Mouse (Mus musculus) embryonic fibroblast, embryonic 13.5 days (primary cell): Measurements from ENCODE around the gene Btg2.

ENCODE experiments used
- CTCF ChIP-seq: IDR thresholded peaks from 2 replicates; pipeline ENCODE4 v1.5.1; 2011; ENCODE audit warnings: mild to moderate bottlenecking, control low read depth, low read length, moderate library complexity, borderline replicate concordance; ENCODE audit not compliant: insufficient read depth
- POLR2A ChIP-seq: IDR thresholded peaks from 2 replicates; pipeline ENCODE4 v1.6.1; 2011; ENCODE audit warnings: low read depth, mild to moderate bottlenecking, control low read depth, low read length, moderate library complexity

DNA sequence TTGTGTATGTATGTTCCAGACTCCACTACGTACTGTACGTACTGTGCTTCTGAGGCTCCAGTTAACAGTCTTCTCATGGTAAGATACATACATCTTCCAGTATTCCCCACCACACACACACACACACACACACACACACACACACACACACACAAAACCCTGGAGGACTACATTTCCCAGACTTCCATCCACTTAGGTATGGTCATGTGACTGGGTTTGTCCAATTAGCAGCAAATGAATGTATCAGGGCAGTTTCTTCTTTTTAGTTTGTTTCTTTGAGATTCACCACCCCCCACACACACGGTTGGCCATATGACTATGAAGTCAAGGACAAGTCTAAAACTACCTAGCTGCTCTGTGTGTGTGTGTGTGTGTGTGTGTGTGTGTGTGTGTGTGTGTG, 31.1 kb upstream of the Btg2 start:
- TF ChIP-seq CTCF = no peak
- no peak for TF ChIP-seq POLR2A
